Comparison of ENCODE assay signal across 10 mouse cellular contexts in genomic region chr6:8769803-8770202, GRCm38 (mm10). TPM values are rescaled to one million over a fixed set of nuclear protein-coding genes. Genes with fewer than 3 reads are reported as not detected.
DNase-seq lines count a peak whose midpoint lies in the region; ATAC-seq lines count a peak whose summit lies in the region.
"Had no signal": no experiment of that assay in that cellular context is flagged by ENCODE, and none has a peak within 500 bp of the region (broad histone marks: within the 10 kb centered on the region; RNA-seq: fewer than 3 reads in every experiment).

No protein-coding gene starts in this region.

- H3K36me3 ChIP-seq in hindbrain, embryonic 13.5 days, result no peaks in the 10 kb centered on the region
- peaks cover 3% of the 10 kb centered on the region; the same call in 1 of the 2 replicates for H3K36me3 ChIP-seq in hindbrain, embryonic 14.5 days (replicated peaks; ENCODE audit: control insufficient read depth, insufficient read depth)
- H3K36me3 ChIP-seq in neural tube, embryonic 13.5 days, result no peaks in the 10 kb centered on the region
- H3K36me3 ChIP-seq in lung, embryonic 16.5 days (ENCODE audit: control insufficient read depth, insufficient read depth, low read length), result no peaks in the 10 kb centered on the region

- WGBS in hindbrain, embryonic 13.5 days, result 67% methylated on average over 6 of the region's 6 CpGs
- 68% methylated on average over 6 of the region's 6 CpGs for WGBS in hindbrain, embryonic 14.5 days
- 69% methylated on average over 6 of the region's 6 CpGs for WGBS in neural tube, embryonic 13.5 days
- WGBS in lung, embryonic 16.5 days, result 43% methylated on average over 6 of the region's 6 CpGs

- DNase-seq in hindbrain, embryonic 14.5 days (ENCODE audit: low spot score), result no peak
- DNase-seq in neural tube, embryonic 10.5 days (ENCODE audit: extremely low spot score, low spot score), result no peak
- DNase-seq in left cerebral cortex, postnatal 10 days (ENCODE audit: extremely low spot score in 1 of 2, low spot score in 2 of 2), result no peak
- no peak for DNase-seq in layer of hippocampus, postnatal 14 days (ENCODE audit: low spot score in 2 of 2)
- DNase-seq: left cerebral cortex, postnatal 4 days had no signal

- intact Hi-C loops in left cerebral cortex, postnatal 10 days (cut with DNase I), result no loop called here

- peak overlapping the region; percentile 41; the same call in 1 of the 2 replicates for H3K27ac ChIP-seq in hindbrain, embryonic 13.5 days
- H3K27ac ChIP-seq in hindbrain, embryonic 14.5 days, result no peak overlapping the region
- 0 out of 2 replicates have a peak overlapping the region, but pooled peaks have one; percentile 9 for H3K27ac ChIP-seq in neural tube, embryonic 13.5 days (replicated peaks)
- H3K27ac ChIP-seq in lung, embryonic 16.5 days (ENCODE audit: low read length), result peak overlapping the region; percentile 26

- ATAC-seq in hindbrain, embryonic 13.5 days (ENCODE audit: low FRiP score), result no peak
- ATAC-seq in hindbrain, embryonic 14.5 days (ENCODE audit: low FRiP score), result no peak
- ATAC-seq in neural tube, embryonic 13.5 days (ENCODE audit: low read depth), result no peak
- ATAC-seq in lung, embryonic 16.5 days (ENCODE audit: low read depth), result peak; percentile 50; the same call in 1 of the 2 replicates
- no peak for ATAC-seq in erythroblast, adult 5-6 weeks (replicated peaks; ENCODE audit: low FRiP score, poor library complexity, severe bottlenecking)

- no peak overlapping the region for H3K4me2 ChIP-seq in hindbrain, embryonic 13.5 days
- no peak overlapping the region for H3K4me2 ChIP-seq in hindbrain, embryonic 14.5 days (replicated peaks)
- no peak overlapping the region for H3K4me2 ChIP-seq in neural tube, embryonic 13.5 days
- 0 out of 2 replicates have a peak overlapping the region, but pooled peaks have one; percentile 14 for H3K4me2 ChIP-seq in lung, embryonic 16.5 days (ENCODE audit: low read depth, low read length)

- H3K9me3 ChIP-seq in hindbrain, embryonic 13.5 days, result no peaks in the 10 kb centered on the region
- H3K9me3 ChIP-seq in hindbrain, embryonic 14.5 days (ENCODE audit: control insufficient read depth, low read length), result no peaks in the 10 kb centered on the region
- no peaks in the 10 kb centered on the region for H3K9me3 ChIP-seq in neural tube, embryonic 13.5 days
- no peaks in the 10 kb centered on the region for H3K9me3 ChIP-seq in lung, embryonic 16.5 days (ENCODE audit: control insufficient read depth, low read length)

- no peaks in the 10 kb centered on the region for H3K27me3 ChIP-seq in hindbrain, embryonic 13.5 days
- no peaks in the 10 kb centered on the region for H3K27me3 ChIP-seq in hindbrain, embryonic 14.5 days (ENCODE audit: control insufficient read depth, insufficient read depth, low read length)
- no peaks in the 10 kb centered on the region for H3K27me3 ChIP-seq in neural tube, embryonic 13.5 days
- H3K27me3 ChIP-seq in lung, embryonic 16.5 days (ENCODE audit: control insufficient read depth, insufficient read depth, low read depth, low read length), result no peaks in the 10 kb centered on the region
- H3K27me3 ChIP-seq: CH12.LX had no signal

- no peak overlapping the region for H3K9ac ChIP-seq in hindbrain, embryonic 13.5 days
- H3K9ac ChIP-seq in hindbrain, embryonic 14.5 days, result no peak overlapping the region
- H3K9ac ChIP-seq in neural tube, embryonic 13.5 days, result no peak overlapping the region
- H3K9ac ChIP-seq in lung, embryonic 16.5 days (ENCODE audit: low read length), result no peak overlapping the region

- H3K4me3 ChIP-seq in hindbrain, embryonic 13.5 days, result no peak overlapping the region
- no peak overlapping the region for H3K4me3 ChIP-seq in hindbrain, embryonic 14.5 days (replicated peaks; ENCODE audit: low read length)
- H3K4me3 ChIP-seq in neural tube, embryonic 13.5 days, result no peak overlapping the region
- no peak overlapping the region for H3K4me3 ChIP-seq in lung, embryonic 16.5 days (ENCODE audit: low read length)

- H3K4me1 ChIP-seq in hindbrain, embryonic 13.5 days (replicated peaks), result 0 out of 2 replicates have a peak, but pooled peaks cover 12% of the 10 kb centered on the region
- H3K4me1 ChIP-seq in hindbrain, embryonic 14.5 days (replicated peaks; ENCODE audit: control insufficient read depth, insufficient read depth, low read length), result 0 out of 2 replicates have a peak, but pooled peaks cover 6% of the 10 kb centered on the region
- H3K4me1 ChIP-seq in neural tube, embryonic 13.5 days (replicated peaks), result 0 out of 2 replicates have a peak, but pooled peaks cover 3% of the 10 kb centered on the region
- peaks cover 6% of the 10 kb centered on the region; the same call in 1 of the 2 replicates for H3K4me1 ChIP-seq in lung, embryonic 16.5 days (replicated peaks; ENCODE audit: control insufficient read depth, insufficient read depth, low read length)

RNA-seq across cellular contexts. Expression of gene Ica1, which starts 8.5 kb away (rescaled TPM):
- 48.1 and 54.4 TPM in 2 replicates for polyA plus RNA-seq in hindbrain, embryonic 13.5 days (2015; fragmentation: Nextera tagmentation; extraction: Ambion mirVana)
- 75.5 TPM in 2 replicates for polyA plus RNA-seq in hindbrain, embryonic 14.5 days (2014; fragmentation: Nextera tagmentation; extraction: Ambion mirVana)
- 43.3 and 46.2 TPM in 2 replicates for polyA plus RNA-seq in neural tube, embryonic 13.5 days (2015; fragmentation: Nextera tagmentation; extraction: Ambion mirVana)
- polyA plus RNA-seq in lung, embryonic 16.5 days (2015; fragmentation: Nextera tagmentation; extraction: Ambion mirVana), result 39.8 and 40.6 TPM in 2 replicates
- total RNA-seq in erythroblast, adult 5-6 weeks (2015; ENCODE audit: low replicate concordance), result 6.7 and 6.9 TPM in 2 replicates
- 7.1 and 8.8 TPM in 2 replicates for total RNA-seq in erythroblast, adult 5-6 weeks (2017; ENCODE audit: low replicate concordance)
- 10 to 100 TPM; 62.1 to 66.6 TPM for total RNA-seq in left cerebral cortex, postnatal 10 days (2021)
- 10 to 100 TPM; 52.1 to 57.8 TPM for total RNA-seq in layer of hippocampus, postnatal 14 days (2021)
